Mouse (Mus musculus) kidney, adult 9 months (tissue): ENCODE measurements around the gene Supv3l1.
"Not testable (repeated sequence)": the region's sequence is repeated elsewhere in the genome, so short reads cannot be mapped to it uniquely, and the experiment has no call there.

Experiments
- DNase-seq: peaks from one replicate; pipeline ENCODE4 v3.0.0; 2022

The Supv3l1 gene

DNA sequence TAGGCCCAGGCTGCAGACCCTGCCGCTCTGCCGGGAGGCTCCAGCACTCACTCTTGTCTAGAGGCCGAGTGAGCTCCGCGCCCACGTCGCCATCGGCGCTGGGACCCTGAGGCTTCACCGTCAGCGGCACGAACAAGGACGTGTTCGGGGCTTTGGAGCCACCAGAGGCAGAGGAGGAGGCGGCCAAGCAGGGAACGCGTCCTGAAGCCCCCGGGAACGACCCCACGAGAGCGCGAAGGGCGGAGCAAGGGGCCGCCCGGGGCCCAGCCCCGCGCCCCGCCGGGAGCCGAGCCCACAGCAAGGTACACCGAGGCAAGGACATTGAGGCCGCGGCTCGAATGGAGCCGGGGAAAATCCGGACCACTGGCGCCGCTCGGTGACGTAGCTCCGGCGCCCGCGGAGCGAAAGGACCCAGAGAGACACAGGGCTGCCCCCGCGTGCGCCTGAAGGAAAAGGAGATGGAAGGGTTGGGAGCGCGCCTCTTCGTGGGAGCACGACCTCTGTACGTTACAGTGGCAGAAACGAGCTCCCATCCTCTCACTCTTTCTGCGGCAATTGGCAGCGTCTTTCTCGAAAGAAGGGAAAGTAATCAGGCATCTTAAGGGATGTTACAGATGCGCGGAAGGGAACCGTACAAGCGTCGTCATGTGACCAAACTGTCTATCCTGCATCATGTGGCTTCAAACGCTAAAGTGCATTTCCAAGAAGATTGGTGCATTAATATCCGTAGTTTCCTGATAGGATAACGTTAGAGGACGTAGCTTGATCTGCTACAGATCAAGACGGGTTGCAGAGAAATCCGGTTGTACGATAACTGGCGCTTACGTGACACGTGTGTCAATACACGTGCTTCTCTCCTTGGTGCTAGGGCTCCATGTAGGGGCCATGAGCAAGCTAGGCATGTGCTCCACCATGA, at the start of gene Supv3l1, which contains the start of gene 4930507D05Rik:
Supv3l1 (minus strand) TSS at position 375 of the 916 bp plus-strand sequence.
4930507D05Rik (plus strand) TSS at position 126 of the 916 bp plus-strand sequence.
- peak; percentile 92 for DNase-seq

DNA sequence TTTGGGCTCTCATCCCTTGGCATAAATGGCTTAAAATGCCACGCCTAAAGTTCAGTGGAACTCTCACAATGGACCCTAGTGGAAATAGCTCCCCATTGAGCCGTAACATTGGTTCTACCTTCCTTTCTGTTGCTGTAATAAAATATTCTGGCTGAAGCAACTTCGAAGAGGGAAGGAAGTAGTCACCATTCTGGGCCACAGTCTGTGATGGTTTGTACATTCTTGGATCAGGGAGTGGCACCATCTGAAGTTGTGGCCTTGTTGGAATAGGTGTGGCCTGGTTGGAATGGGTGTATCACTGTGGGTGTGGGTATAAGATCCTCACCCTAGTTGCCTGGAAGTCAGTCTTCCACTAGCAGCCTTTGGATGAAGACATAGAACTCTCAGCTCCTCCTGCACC, 42.1 kb upstream of the Supv3l1 start:
- not testable (repeated sequence) for DNase-seq

DNA sequence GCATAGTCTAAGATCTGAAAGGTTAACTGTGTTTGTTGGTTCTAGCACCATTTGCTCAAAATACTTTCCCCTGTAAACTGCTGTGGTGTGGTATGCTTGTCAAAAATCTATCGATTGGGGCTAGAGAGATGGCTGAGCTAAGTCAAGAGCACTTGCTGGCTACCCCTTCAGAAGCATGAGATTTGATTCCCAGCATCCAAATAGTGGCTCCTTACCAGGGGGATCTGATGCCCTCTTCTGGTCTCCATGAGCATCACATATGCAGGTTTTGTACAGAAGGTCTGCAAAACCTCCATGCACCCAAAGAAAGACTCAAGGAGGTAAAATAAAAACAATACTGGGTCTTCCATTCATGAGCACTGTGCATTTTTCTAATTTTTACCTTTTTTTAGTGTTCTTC, 38.7 kb upstream of the Supv3l1 start:
- peak; percentile 70 for DNase-seq

DNA sequence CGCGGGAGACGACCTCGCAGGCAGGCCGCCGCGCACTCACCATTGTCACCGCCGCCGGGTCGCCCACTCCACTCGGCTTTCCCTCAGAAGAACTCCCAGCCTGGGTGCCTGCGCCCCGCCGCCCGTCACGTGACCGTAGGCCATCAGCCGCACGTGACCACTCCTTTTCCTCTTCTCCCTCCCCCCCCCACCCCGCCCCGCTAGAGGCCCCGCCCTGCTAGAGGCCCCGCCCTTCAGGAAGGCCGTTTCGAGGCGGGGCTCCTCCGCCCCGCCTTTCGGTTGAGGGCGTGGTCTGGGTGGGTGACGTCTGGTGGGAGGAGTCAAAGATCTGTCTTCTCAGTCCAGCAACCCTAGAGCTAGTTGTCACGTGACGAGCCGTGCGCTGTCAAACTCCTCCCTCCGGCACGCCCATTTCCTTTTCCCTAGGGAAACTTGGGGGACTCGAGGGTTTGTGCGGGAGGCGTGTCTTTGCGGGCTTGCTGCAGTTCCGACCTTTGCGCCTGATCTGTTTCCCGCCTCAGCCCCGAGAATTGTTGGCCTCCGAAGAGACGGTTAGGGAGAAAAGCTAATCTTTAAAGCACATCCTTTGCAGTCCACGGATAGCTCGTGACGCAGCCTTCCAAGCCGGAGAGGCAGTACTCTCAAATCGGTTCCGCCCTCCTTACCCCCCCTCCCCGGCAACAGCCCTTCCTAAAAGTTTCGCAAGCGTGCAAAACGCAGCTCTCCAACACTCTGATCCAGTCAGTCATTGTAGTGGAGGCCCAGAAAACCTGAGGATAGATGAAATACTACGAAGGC, 37.3 kb upstream of the Supv3l1 start, which contains the start of gene Vps26a:
Vps26a (minus strand) TSS at position 188 of the 798 bp plus-strand sequence.
- peak; percentile 100 for DNase-seq

DNA sequence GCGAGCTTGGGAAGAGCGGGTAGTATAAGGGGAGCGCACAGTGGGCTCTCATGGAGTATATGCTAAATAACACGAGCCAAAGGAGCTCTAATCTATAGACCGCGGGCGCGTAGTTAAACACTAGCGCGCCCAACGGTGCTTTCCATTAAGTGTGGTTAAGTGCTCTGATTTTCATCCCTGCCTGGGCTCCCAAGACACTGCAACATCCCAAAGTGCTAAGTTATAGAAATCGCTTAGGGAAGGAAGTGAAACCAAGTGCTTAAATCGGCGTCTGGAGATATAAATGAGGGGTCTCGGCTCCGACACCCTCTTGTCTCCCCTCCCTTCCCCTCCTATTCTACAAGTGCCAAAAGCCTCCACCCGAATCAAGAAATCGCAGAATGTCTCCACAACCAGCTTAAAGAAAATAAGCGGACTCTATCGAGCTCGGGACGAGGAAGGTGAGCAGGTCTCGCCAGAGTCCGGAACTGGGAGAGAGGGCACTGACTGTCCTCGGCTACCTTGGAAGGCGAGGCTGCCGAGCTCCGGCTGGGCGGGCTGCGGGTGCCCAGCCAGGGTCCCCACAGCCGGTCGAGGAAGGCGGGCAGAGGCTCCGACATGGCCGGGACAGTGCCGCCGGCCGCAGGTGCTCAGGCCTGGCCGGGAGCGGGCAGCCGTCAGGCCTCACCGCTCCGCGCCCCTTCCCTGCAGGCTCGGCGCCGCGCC, 36.5 kb upstream of the Supv3l1 start:
- no peak for DNase-seq

DNA sequence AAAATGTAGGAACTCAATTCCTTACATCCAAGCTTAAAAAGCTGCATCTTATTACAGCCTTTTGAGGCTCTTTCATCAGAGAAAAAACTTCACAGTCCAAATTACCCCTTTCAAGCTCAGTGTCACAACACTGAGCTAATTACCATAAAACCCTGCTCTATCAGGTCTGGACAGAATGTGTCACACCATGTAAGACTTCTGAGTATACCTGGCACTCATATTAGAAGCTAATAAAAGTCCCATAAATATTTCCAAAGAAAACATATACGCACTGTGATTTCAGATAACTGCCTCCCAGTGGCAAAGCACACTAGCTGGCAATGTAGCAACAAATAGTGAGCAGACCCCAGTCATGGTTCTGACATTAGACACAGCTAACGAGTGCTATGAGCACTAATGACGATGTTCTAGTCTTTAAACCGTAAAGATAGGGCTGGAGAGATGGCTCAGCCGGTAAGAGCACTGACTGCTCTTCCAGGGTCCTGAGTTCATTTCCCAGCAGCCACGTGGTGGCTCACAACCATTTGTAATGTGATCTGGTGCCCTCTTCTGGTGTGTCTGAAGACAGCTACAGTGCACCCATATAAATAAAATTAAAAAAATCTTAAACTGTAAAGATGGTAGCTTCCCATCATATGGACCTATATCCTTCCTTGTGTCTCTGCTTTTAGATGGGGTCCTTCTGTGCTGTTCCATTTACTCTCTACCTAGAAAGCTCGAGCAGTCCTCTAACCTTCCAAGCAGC, 31.7 kb upstream of the Supv3l1 start:
- no peak for DNase-seq

DNA sequence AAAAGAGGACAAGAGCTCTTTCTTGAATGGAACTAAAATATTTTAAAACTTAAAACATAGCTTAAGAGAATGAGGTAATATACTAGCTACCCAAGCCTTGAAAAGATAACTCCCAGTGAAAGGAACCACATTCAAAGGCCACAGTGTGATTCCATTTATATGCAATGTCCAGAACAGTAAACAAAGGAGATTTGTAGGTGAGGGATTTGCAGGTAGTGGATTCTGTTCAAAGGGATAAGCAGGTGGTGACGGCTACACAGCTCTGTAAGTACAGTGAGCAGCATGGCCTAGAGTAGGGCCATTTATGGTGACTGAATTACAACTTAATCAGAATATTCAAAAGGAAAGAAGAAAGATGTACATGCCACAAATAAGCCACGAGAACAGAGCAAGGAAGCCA, 27.4 kb upstream of the Supv3l1 start:
- DNase-seq, result no peak

DNA sequence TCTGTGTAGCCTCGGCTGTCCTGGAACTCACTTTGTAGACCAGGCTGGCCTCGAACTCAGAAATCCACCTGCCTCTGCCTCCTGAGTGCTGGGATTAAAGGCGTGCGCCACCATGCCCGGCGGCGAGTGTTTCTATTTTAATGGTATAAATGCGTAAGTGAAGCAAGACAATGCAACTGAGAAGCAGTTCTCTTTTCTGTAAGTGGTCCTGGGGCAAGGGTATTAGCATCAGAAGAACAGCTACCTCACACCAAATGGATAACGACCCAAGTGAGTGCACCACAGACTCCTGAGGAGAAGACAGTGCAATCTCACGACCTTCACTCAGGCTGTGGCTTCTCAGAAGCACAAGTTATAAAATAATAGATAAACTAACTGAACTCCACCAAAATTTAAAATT, 25.4 kb upstream of the Supv3l1 start:
- no peak for DNase-seq

DNA sequence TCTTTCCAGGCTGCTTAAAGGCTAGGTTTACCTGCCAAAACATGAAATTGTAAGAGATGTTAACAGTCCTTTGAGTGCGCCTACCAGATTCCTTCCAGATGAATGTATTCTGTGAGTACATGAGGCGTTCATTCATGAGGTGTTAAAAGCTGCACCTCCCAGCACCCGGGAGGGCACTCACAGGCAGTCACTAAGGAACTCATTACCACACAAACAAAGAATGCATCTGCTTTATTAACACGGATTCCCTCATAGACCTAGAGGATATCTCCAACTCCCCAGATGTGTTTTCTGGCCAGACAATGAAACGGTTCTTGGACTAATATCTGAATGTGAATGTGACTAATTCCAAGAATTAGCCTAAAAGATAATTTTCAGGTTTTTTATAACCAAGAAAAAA, 21.6 kb upstream of the Supv3l1 start:
- DNase-seq, result no peak

DNA sequence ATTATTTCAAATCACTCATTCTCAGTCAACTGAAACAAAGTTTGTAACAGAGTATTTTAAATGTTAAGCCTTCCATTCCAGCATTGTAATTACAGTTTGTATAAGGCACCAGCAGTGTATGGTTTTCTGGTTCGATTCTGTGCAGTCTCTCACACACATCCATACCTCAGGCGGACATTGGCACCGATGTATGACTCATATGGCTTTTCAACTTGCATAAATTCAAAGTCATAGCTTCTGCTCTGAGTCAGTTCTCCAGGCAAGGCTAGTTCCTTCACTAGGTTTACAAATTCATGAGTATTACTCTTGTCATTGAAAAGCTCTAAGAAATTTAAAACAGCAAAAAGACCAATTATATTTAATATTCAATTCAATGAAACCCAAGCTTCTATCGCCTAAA, 20.2 kb upstream of the Supv3l1 start:
- DNase-seq, result no peak

DNA sequence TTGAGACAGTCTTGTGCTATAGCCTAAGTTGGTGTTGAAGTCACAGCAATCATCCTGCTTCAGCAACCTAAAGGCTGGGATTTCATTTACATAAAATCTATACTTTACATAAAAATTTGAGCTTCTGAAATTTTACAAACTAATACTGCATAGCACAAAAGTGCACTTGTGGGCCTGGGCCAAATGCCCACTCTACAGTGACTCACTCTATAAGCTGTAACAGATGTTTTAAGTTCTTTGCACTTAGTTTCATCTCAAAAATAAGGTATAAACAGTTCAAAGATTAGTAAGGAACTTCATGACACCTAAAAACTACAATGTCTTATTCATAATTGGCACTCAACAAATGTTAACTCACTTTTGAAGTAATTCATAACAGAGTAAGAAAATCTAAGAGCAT, 11.8 kb upstream of the Supv3l1 start:
- DNase-seq, result no peak

DNA sequence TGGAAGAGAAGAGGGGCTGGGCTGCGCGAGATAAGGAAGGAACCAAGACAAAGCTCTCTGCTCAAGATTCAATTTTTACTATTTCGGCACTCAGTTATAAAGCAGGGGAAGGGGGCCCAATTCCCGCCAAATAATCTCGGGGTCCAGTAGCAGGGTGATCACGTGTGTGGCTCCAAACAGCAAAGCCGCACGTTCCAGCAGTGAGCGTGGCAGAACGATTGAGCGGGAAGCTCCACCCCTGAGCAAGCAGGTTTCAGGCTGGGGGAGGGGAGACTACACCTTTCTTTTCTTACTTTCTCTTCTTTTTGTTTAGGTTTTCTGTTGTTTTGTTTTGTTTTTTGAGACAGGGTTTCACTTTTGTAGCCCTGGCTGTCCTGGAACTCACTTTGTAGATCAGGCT, 2.5 kb upstream of the Supv3l1 start:
- not testable (repeated sequence) for DNase-seq

DNA sequence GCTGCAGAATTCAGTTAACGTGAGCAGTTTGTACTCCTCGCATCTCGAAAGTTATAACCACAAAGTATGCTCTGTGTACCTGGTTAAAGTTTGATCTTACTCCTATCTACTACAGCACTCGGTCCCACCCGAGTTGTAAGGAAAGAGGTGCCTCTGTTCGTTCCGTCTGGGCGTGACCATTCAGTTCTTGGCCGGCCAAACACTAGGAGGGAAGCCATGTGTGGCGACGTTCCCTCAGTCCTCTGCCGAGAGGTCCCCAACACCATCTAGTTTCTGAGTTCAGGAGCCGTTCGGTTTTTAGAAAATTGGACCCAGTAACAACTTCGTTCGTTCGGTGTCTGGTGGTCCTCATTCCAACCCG, 722 bp upstream of the Supv3l1 start:
- no peak for DNase-seq

DNA sequence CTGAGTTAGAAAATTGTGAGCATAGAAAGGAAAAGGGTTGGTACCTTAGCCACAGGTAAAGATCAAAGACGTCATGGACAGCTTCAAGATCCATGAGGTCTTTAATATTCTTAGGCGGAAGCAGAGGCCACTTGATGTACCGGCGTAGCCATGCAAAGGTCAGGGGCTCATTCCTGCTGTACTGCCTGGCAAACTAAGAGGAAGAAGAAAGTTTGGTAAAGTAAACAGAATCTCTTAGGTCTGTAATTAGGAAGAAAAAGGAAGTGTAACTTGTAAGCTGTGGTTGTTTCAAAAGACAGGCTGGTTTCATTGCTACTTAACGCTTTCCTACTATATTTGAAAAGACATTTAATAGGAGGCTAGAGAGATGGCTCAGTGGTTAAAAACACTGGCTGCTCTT, 19.1 kb downstream of the Supv3l1 start:
- DNase-seq, result no peak

DNA sequence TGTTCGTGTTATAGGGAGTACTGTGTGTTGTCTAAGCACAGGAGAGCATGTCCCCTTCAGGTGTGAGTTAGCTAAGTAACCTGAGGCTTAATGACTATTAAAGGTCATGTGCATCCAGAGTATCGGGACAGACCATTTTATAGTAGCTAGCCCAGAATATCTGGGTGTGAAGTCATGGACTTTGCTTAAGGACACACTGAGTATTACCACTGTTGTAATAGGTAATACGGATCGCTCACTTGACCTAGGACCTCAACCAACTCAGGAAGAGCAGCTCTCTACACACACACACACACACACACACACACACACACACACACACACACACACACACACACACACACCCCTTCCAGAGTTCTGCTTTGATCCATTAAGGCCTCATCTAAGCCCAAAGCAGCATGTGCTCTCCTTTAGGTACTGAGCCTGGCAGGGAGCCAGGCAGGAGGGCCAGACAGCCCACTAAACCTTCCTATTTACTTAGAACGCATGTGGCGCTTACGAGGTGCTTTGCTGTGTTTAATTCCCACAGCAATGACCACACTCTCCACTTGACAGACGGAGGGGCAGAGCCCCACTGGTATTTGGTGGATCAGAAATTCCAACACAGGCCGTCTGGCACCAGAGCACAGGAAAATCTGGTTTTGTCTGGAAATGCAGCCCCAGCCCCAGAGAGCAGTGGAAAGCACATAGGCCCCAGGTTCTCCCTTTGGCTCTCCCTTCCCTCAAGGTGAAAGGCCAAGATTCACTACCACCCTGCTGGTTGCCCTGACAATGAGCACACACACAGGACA, 24.3 kb downstream of the Supv3l1 start:
- DNase-seq, result no peak

DNA sequence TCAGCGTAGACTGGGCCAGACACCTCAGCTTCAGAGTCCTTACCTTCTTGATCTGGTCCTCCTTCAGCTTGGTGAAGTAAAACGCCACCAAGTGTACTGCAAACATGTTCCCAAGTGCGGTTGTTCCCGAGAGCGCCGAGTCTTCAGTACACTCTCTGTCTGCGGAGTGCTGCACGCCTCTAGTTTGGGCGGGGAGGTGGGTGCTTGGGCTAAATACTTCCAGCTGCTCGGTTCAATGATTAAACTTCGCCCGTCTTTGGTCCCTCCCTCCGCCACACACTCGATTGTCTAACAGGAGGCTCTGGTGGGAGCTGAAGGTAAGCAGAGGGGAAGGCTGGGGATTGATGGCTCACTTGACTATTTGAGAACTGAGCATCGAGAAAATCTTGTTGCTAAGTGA, 27.3 kb downstream of the Supv3l1 start, which contains the start of gene Hkdc1:
Hkdc1 (minus strand) TSS at position 237 of the 400 bp plus-strand sequence.
- peak; percentile 30 for DNase-seq

DNA sequence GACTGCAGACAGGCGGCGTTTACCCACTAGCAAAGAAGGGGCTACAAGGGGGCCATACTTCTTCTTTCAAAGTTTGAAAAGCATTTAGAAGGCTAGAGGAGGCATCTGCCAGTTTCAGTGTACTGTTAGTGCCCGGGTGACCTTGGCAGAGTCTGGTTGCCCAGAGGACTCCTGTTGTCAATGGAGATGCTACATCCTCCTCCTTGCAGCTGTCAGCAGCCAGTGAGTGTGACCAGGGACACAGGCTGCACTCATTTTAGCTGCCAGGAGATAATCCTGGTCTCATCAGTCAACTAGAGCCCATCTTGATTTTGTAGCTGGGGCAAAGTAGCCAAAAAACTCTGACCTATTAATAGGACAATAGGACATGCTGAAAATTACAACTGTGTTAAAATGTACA, 28.4 kb downstream of the Supv3l1 start:
- DNase-seq, result no peak

DNA sequence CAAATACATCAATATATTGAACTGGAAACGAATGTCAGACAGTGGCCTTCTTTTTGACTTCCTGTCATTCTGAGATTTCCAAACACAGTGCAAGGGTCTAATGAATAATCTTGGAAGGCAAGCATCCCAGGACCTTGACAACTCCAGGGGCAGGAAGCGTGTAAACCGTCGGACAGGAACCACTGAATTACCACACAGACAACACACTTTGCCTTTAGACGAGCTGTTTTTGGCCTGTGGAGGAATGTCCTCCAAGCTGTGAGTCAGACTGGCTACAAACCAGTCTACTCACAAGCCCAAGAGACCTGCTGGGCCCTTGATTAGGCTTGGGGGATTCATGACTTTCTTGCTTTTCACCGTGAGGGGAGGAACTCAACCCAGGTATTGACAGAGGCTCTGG, 29.1 kb downstream of the Supv3l1 start:
- DNase-seq, result no peak

DNA sequence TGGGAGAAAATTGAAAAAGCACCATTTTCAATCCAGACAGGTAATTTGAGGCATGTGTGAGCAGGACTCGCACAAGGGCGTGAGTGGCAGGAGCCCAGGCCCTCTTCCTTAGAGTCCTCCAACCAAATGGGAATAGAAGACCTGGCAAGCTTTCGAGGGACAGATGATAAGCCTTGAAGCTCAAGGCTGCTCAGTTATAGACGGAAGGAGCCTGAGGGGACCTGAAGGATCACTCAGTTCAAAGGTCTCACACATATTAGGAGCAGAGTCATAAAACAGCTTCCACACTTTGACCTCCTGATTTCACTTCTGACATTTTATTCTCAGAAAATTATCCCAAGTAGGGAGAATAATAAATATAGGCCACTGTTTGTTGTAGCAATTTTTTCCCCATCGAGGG, 30.1 kb downstream of the Supv3l1 start:
- DNase-seq, result no peak

DNA sequence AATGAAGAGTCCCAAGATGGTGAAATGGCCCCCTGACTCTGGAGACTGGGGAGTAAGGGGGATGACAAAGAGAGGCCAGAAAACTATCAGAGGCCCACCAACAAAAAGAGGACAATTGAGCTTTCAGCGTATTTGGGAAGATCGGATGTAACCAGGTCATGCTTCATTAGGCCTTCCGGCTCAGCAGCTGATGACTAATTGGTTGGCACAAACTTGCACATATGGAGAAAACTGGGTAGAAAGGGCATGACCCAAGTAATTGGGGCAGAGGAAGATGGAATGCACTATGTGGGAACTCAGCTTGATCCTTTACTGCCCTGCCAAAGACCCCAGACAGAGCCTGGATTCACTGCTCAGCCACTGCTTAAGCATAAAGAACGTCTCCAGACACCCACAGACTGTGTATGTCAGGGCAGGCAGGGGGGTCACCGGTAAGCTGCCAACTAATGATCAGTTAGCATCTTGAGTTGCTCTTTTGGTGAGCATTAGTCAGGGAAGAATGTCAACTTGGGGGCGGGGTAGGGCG, 30.6 kb downstream of the Supv3l1 start:
- no peak for DNase-seq

DNA sequence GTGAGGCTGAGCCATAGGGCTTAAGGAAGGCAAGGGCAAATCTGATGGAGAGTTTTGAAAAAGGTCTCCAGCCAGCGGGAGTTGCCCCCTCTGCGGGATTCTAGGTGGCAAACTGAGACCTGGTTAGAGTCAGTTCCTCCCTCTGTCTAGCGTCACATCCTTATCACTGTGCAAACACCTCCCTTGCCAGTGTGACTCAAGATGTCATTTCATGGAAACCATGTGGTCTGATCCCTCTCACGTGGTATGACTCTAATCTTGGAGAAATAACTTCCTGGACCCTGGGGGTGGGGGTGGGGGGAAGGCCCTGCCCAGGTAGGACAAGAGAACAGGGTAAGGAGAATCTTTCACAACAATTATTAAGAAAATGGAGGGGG, 35.9 kb downstream of the Supv3l1 start:
- DNase-seq, result no peak
